Mouse (Mus musculus) cerebellum, adult 2 months (tissue): Measurements from ENCODE around the gene Gpr183.

Experiments used
- CTCF ChIP-seq: fragments of 200-500 bp; IDR thresholded peaks from 2 replicates; pipeline ENCODE4 v1.5.1; 2011; ENCODE audit warnings: low read depth, mild to moderate bottlenecking, control low read depth, low read length, moderate library complexity, borderline replicate concordance; ENCODE audit not compliant: insufficient read depth
- POLR2A ChIP-seq: fragments of 200-500 bp; IDR thresholded peaks from 2 replicates; pipeline ENCODE4 v1.6.1; 2011; ENCODE audit warnings: low read length, control low read depth, borderline replicate concordance; ENCODE audit not compliant: insufficient read depth

- TF ChIP-seq CTCF (no peak), POLR2A (no peak)
These were observed 17.0 kb downstream of the Gpr183 start for GRCm38 (mm10) chr14:121947966-121948365.
